Mouse (Mus musculus) spleen, embryonic (tissue): ENCODE results near the gene Med20.
"Not testable (repeated sequence)": the region's sequence is repeated elsewhere in the genome, so short reads cannot be mapped to it uniquely, and the experiment has no call there.

Experiments used
- CTCF ChIA-PET: fragments of 350-600 bp; sonication (Branson Sonifier 250); formaldehyde crosslinking; loops from one replicate; lab custom pipeline; 2022; lab: Charles Lee

The Med20 gene

GRCm38 (mm10) chr17:47624572-47624971 lies 13.2 kb downstream of the Med20 start:
- CTCF ChIA-PET: interaction anchor here (0.6 kb wide), 1 partner anchor 119 kb away, joined by 3 read pairs; no protein-coding TSS in a partner anchor

- CTCF ChIA-PET: no interaction called here
Measured at GRCm38 (mm10) chr17:47625088-47625487, 13.7 kb downstream of the Med20 start.

- CTCF ChIA-PET: interaction anchor here (0.6 kb wide), 1 partner anchor 106 kb away, joined by 4 read pairs; no protein-coding TSS in a partner anchor
Measured at GRCm38 (mm10) chr17:47626031-47626430, 14.6 kb downstream of the Med20 start.

DNA sequence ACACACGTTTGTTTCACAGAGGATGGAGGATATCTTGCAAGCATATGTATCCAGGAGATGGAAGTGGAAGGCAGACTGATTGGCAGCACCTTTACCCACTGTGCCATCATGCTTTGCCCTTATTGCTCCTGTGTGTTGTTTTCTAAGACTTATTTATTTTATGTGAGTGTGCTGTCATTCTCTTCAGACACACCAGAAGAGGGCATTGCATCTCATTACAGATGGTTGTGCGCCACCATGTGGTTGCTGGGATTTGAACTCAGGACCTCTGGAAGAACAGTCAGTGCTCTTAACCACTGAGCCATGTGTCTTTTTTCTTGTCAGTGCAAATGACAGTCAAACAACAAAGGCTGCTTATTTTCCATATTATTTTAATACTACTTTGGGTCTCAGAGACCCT lies 16.4 kb downstream of the Med20 start:
- CTCF ChIA-PET: no interaction called here

- CTCF ChIA-PET: no interaction called here
Measured at GRCm38 (mm10) chr17:47628851-47629676, 17.7 kb downstream of the Med20 start.

- CTCF ChIA-PET: interaction anchor here (0.7 kb wide), 1 partner anchor 19 kb away, joined by 4 read pairs; no protein-coding TSS in a partner anchor
Measured at GRCm38 (mm10) chr17:47629717-47630677, 18.6 kb downstream of the Med20 start.

DNA sequence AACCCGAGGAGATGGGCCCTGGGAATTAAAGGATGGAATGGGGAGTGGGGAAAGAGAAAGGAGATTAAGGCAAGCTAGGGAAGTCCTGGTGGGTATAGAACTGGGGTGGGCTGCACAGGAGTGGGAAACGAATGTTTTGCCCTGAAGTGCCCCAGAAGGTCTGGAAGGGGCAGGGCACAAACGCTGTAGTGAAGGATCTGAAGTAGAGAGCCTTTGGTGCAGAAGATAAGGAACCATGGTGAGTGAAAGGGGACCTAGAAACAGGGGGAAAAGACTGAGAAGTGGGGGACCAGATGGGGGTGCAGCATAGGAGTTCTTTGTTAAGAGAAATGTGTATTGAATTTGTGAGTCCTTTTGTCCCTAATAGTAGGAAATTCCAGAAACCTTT lies 19.3 kb downstream of the Med20 start, which contains the start of gene Usp49:
Gene Usp49, plus strand, starts transcription at position 13 of the 388 bp plus-strand sequence.
- CTCF ChIA-PET: interaction anchor here (0.7 kb wide), 1 partner anchor 20 kb away, joined by 4 read pairs; no protein-coding TSS in a partner anchor

GRCm38 (mm10) chr17:47632181-47632840 lies 20.9 kb downstream of the Med20 start:
- CTCF ChIA-PET: no interaction called here

DNA sequence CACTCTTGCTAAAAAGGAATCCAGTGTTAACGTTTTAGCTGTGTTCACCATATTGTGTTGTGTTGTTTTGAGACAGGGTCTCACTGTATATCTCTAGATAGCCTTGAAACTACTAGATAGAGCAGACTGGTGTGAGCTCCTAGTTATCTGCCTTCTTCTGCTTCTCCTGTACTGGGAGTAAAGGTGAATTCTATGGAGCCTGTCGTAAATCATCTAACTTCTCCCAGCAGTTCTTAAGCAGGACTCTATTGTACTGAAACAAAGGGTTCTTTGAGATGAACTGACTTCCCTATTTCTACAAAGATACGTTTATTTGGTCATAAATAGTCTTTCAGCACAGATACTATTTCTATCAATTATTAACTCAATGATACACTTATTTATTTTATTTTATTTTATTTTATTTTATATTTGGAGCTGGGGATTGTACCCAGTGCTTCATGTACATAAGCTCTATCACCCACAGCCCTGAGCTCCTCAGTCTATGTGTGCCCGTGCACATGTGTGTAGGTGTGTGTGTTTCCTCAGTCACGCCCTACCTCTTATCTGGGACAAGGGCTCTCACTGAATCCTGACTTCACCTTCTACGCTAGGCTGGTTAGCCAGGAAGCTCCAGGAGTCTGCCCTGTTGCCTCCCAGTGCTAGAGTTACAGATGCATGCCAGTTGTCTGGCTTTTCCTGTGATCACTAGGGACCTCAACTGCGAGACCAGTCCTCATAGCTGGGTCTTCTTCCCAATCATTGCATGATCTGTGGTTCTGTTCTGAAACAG lies 22.8 kb downstream of the Med20 start:
- CTCF ChIA-PET: no interaction called here

- CTCF ChIA-PET: interaction anchor here (0.6 kb wide), 1 partner anchor 126 kb away, joined by 3 read pairs; no protein-coding TSS in a partner anchor
Measured at GRCm38 (mm10) chr17:47642992-47643391, 31.6 kb downstream of the Med20 start.

DNA sequence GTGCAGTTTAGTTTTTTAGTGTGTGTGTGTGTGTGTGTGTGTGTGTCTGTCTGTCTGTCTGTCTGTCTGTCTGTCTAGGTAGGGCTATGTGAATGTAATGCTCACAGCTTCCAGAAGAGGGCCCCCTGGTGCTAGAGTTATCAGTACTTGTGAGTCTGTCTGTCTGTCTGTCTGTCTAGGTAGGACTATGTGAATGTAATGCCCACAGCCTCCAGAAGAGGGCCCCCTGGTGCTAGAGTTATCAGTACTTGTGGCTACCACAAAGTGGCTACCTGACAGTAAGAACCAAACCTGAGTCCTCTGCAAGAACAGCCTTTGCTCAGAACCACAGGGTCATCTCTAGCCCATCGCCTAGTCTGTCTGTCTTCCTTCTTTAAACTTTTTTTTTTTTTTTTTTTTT lies 35.3 kb downstream of the Med20 start:
- CTCF ChIA-PET: interaction anchor here (0.6 kb wide), 1 partner anchor 37 kb away, joined by 3 read pairs; no protein-coding TSS in a partner anchor

DNA sequence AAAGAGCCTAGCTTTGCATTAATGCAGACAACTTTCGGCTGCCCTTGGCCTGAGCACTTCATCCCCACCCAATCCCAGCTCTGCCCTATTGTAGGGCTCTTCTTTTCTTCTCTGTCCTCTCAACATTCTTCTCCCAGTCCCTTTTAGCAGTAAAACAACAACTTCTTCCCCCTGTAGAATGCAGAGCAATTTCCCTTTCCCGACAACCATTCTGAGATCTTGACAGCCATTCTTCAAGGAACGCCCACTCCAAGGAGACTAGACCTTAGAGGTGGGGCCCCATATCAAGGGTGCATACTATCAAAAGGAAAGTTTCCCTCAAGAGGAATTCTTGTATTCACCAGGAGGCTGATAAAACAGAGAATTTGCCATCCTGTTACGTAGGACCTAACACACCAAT lies 37.6 kb downstream of the Med20 start:
- CTCF ChIA-PET: no interaction called here

- CTCF ChIA-PET: interaction anchor here (0.7 kb wide), 1 partner anchor 134 kb away, joined by 4 read pairs; no protein-coding TSS in a partner anchor
Measured at GRCm38 (mm10) chr17:47651953-47652352, 40.6 kb downstream of the Med20 start.

DNA sequence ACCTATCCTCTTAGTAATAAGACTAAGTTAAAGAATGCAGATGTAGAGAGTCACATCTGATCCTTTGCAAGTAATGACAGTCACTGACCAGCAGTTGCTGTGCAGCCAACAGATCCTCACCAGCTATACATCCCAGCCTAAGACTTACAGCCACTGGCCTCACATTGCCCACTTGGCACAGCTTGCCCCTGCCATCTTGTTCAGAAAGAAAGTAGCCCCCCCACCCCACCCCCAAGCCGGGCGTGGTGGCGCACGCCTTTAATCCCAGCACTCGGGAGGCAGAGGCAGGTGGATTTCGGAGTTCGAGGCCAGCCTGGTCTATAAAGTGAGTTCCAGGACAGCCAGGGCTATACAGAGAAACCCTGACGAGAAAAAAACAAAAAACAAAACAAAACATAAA lies 43.0 kb downstream of the Med20 start:
- CTCF ChIA-PET: not testable (repeated sequence)

DNA sequence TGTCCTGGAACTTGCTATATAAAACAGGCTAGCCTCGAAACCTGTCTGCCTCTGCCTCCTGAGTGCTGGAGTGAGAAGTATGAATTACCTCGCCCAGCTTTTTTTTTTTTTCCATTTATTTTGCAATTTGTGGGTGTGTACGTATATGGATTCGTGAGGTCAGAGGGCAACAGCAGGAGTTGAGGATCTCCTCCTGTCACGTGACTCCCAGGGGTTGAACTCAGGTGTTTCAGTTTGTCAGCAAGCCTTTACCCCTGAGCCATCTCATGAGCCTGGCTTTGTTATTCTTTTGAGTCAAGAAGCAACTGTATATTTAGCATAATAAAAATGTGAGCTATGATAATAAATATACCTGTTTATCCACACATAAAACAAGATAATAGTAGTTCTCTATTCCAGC lies 44.3 kb downstream of the Med20 start:
- CTCF ChIA-PET: interaction anchor here (0.6 kb wide), 1 partner anchor 87 kb away, joined by 3 read pairs; no protein-coding TSS in a partner anchor

GRCm38 (mm10) chr17:47657901-47658300 lies 46.5 kb downstream of the Med20 start:
- CTCF ChIA-PET: no interaction called here

GRCm38 (mm10) chr17:47658741-47659243 lies 47.4 kb downstream of the Med20 start:
- CTCF ChIA-PET: interaction anchor here (0.6 kb wide), 1 partner anchor 944 kb away, joined by 5 read pairs; no protein-coding TSS in a partner anchor

- CTCF ChIA-PET: no interaction called here
Measured at GRCm38 (mm10) chr17:47663009-47663713, 51.8 kb downstream of the Med20 start.

GRCm38 (mm10) chr17:47664474-47664873 lies 53.1 kb downstream of the Med20 start:
- CTCF ChIA-PET: no interaction called here
